Mouse (Mus musculus) olfactory bulb, adult 2 months (tissue): ENCODE results near the gene Btbd19.

ENCODE experiments used
- CTCF ChIP-seq: fragments of 200-500 bp; IDR thresholded peaks from 2 replicates; pipeline ENCODE4 v1.5.1; 2012; ENCODE audit warnings: low read depth, mild to moderate bottlenecking, low read length, moderate library complexity; ENCODE audit not compliant: insufficient read depth
- POLR2A ChIP-seq: fragments of 200-500 bp; IDR thresholded peaks from 2 replicates; pipeline ENCODE4 v1.6.1; 2012; ENCODE audit warnings: mild to moderate bottlenecking, low read depth, low read length, moderate library complexity; ENCODE audit not compliant: insufficient read depth

DNA sequence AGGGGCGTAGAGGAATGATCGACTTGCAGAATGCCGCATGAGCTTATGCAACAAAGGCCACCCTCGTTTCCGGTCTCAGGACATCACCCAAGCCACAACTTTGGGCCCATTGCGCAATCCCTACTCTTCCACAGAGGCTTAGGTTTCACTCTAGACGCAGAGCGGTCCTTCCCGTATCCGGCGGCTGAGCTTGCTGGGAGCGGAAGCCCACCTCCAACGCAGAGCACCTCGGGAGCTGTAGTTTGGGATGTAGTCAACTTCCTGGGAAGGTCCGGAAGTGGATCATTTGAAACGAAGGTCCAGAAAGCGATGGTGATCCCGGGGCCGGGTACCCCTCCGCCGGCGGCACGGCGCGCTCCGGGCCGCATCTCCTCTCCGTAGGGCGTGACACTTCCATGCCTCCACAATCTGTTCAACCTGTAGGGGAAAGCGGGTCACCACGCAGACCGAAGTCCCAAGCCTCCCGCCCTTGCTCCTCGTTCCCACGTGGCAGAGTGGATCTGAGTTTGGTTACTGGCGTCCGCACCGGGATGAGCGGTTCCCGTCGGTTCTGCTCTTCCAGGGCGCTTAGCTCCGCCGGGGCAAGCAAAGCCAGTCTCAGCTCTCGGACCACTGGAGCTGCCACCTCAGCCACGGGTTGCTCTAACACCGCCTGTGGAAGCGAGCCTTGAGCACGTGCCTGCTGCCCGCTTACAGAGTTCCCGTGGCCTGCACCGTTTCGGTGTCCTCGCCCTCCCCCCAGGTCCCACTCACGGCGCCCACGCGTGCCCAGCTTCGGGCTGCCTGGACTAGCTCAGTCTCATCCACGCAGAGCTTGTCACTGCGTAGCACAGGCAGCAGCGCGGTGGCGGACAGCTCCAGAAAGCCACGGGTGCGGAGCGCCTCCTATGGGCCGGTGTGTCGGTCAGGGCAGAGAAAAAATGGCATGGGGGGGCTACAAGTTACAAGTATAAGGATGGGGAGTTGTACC is 4.8 kb downstream of the Btbd19 start:
- TF ChIP-seq CTCF (peak; percentile 81), POLR2A (peak; percentile 57)
